Mouse (Mus musculus) heart, adult 2 months (tissue): ENCODE results near the gene Jpt2. TPM values are rescaled to one million over a fixed set of nuclear protein-coding genes. Genes with fewer than 3 reads are reported as not detected.

Experiments used
- DNase-seq, 2 experiments: peaks; one replicate each; pipeline ENCODE4 v3.0.0; 2021
- H3K27ac ChIP-seq: fragments of 200-600 bp; 2 replicates; pipeline ENCODE4 v1.8.1; 2022
- H3K27me3 ChIP-seq: fragments of 200-500 bp; 2 replicates; pipeline ENCODE4 v1.6.1; 2012; ENCODE audit warnings: mild to moderate bottlenecking, low read length, inconsistent platforms, mixed read lengths; ENCODE audit not compliant: control insufficient read depth, insufficient read depth
- H3K36me3 ChIP-seq: fragments of 200-500 bp; 2 replicates; pipeline ENCODE4 v1.6.1; 2012; ENCODE audit warnings: low read length, inconsistent platforms; ENCODE audit not compliant: control insufficient read depth, insufficient read depth
- H3K4me1 ChIP-seq: fragments of 200-500 bp; 2 replicates; pipeline ENCODE4 v1.6.1; 2011; ENCODE audit warnings: low read length; ENCODE audit not compliant: control insufficient read depth, insufficient read depth
- H3K4me3 ChIP-seq: fragments of 200-600 bp; 2 replicates; pipeline ENCODE4 v1.8.1; 2022
- H3K79me2 ChIP-seq: fragments of 200-500 bp; replicated peaks from 2 replicates; pipeline ENCODE4 v1.6.1; 2012; ENCODE audit warnings: mild to moderate bottlenecking, inconsistent platforms, low read length, moderate library complexity, mixed read lengths; ENCODE audit not compliant: control insufficient read depth, insufficient read depth
- H3K9ac ChIP-seq: fragments of 200-500 bp; 2 replicates; pipeline ENCODE4 v1.6.1; 2012; ENCODE audit warnings: low read depth, mild to moderate bottlenecking, control low read depth, inconsistent platforms, low read length, mixed read lengths
- CTCF ChIP-seq: fragments of 200-600 bp; IDR thresholded peaks from 2 replicates; pipeline ENCODE4 v1.8.1; 2022; ENCODE audit warnings: antibody characterized with exemption, mild to moderate bottlenecking, moderate library complexity
- EP300 ChIP-seq: fragments of 200-500 bp; IDR thresholded peaks from 2 replicates; pipeline ENCODE4 v1.6.1; 2011; ENCODE audit warnings: low read depth, low read length, control low read depth; ENCODE audit not compliant: insufficient read depth
- POLR2A ChIP-seq: fragments of 200-500 bp; IDR thresholded peaks from 2 replicates; pipeline ENCODE4 v1.6.1; 2011; ENCODE audit warnings: mild to moderate bottlenecking, low read depth, low read length, control low read depth; ENCODE audit not compliant: insufficient read depth
- WGBS: fragments of 180-500 bp; shearing (Covaris S2); methylation state at CpG from one replicate; pipeline ENCODE4 v1.1.7; 2018; 5-methylcytosine and 5-hydroxymethylcytosine counted together
- intact Hi-C: fragments of 180-260 bp; cut with DNase I; formaldehyde crosslinking; loops from one replicate; pipeline ENCODE4 v1.15.1; 2025
- polyA plus RNA-seq: library from polyadenylated mRNA; depleted of rRNA; stranded (reverse); fragments of >200 nt; gene quantifications from 2 replicates; pipeline ENCODE4 v1.2.3, GENCODE M21; 2012
- total RNA-seq, 2 experiments: library from RNA; stranded (reverse); gene quantifications; 2 replicates each; pipeline ENCODE4 v1.2.3; 2021

Jpt2 gene
- total and polyA plus RNA-seq, 3 experiments = 4.3 to 9.2 (median 9.2) TPM

DNA sequence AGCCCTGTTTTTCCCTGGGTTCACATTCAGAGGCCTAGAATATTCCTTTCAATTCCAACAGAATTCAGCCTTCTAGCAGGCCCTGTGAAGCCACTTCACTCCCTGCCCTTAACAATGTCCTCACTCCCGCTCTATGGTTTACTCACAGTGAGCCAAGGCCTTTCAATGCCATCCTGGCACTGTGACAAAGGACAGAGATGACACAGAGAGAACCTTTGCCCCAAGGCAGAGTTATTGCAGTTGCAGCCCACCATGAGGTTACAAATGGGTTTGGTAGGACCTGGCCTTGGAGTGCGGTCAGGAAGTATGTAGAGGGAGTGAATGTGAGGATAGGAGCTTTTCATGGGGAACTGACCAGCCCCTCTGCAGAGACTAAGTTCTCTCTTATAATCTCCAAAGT lies 52.9 kb downstream of the Jpt2 start:
- no peaks in the 10 kb centered on the region for H3K79me2 ChIP-seq
- H3K27me3 ChIP-seq = no peaks in the 10 kb centered on the region
- no peak overlapping the region for H3K27ac ChIP-seq
- no peak overlapping the region for H3K4me3 ChIP-seq
- 91% methylated on average over 2 of the region's 2 CpGs for WGBS
- TF ChIP-seq CTCF (no peak), EP300 (no peak), POLR2A (no peak)
- no peaks in the 10 kb centered on the region for H3K36me3 ChIP-seq
- intact Hi-C loops = no loop called here
- H3K4me1 ChIP-seq = no peaks in the 10 kb centered on the region
- no peak overlapping the region for H3K9ac ChIP-seq
- no peak for DNase-seq

- WGBS = 90% methylated on average over 9 of the region's 9 CpGs
Observed at GRCm38 (mm10) chr17:24903767-24904166, 56.7 kb downstream of the Jpt2 start.

GRCm38 (mm10) chr17:24902671-24903474 lies 57.6 kb downstream of the Jpt2 start:
- no peaks in the 10 kb centered on the region for H3K79me2 ChIP-seq
- no peak overlapping the region for H3K9ac ChIP-seq
- intact Hi-C loops = no loop called here
- no peak overlapping the region for H3K4me3 ChIP-seq
- no peak overlapping the region for H3K27ac ChIP-seq
- WGBS = 71% methylated on average over 9 of the region's 9 CpGs
- DNase-seq = no peak
- H3K27me3 ChIP-seq = no peaks in the 10 kb centered on the region
- H3K36me3 ChIP-seq = no peaks in the 10 kb centered on the region
- peaks cover 2% of the 10 kb centered on the region for H3K4me1 ChIP-seq
- TF ChIP-seq CTCF (peak; percentile 63), POLR2A (no peak)

More at GRCm38 (mm10) chr17:24903767-24904166, 56.7 kb downstream of the Jpt2 start:
- Histone ChIP-seq H3K36me3 (no peaks in the 10 kb centered on the region), H3K27me3 (no peaks in the 10 kb centered on the region), H3K4me1 (peaks cover under 1% of the 10 kb centered on the region), H3K79me2 (no peaks in the 10 kb centered on the region), H3K9ac (no peak overlapping the region), H3K27ac (no peak overlapping the region), H3K4me3 (no peak overlapping the region)
- intact Hi-C loops = no loop called here
- TF ChIP-seq EP300 (no peak), POLR2A (no peak), CTCF (no peak)
- no peak for DNase-seq

GRCm38 (mm10) chr17:24902124-24902523 lies 58.4 kb downstream of the Jpt2 start:
- Histone ChIP-seq H3K27me3 (no peaks in the 10 kb centered on the region), H3K36me3 (no peaks in the 10 kb centered on the region), H3K4me1 (peaks cover 2% of the 10 kb centered on the region), H3K79me2 (no peaks in the 10 kb centered on the region), H3K27ac (no peak overlapping the region), H3K4me3 (no peak overlapping the region), H3K9ac (no peak overlapping the region)
- no peak for DNase-seq
- intact Hi-C loops = no loop called here
- WGBS = 91% methylated on average over 5 of the region's 5 CpGs
- TF ChIP-seq POLR2A = no peak
- no peak for TF ChIP-seq CTCF
- no peak for TF ChIP-seq EP300

- no peaks in the 10 kb centered on the region for H3K36me3 ChIP-seq
- WGBS = 98% methylated on average over 6 of the region's 6 CpGs
- H3K9ac ChIP-seq = no peak overlapping the region
- H3K4me3 ChIP-seq = no peak overlapping the region
- H3K79me2 ChIP-seq = no peaks in the 10 kb centered on the region
- intact Hi-C loops = no loop called here
- H3K4me1 ChIP-seq = peaks cover 3% of the 10 kb centered on the region
- no peaks in the 10 kb centered on the region for H3K27me3 ChIP-seq
- no peak for DNase-seq
- no peak for TF ChIP-seq EP300
- no peak for TF ChIP-seq CTCF
- no peak for TF ChIP-seq POLR2A
- no peak overlapping the region for H3K27ac ChIP-seq
Observed at GRCm38 (mm10) chr17:24900014-24900413, 60.5 kb downstream of the Jpt2 start.

- WGBS = 56% methylated on average over 5 of the region's 5 CpGs
- H3K27ac ChIP-seq = peak overlapping the region; percentile 46
- intact Hi-C loops = no loop called here
- H3K4me1 ChIP-seq = peaks cover 3% of the 10 kb centered on the region
- peak; percentile 46 to 70 for DNase-seq
- no peaks in the 10 kb centered on the region for H3K79me2 ChIP-seq
- TF ChIP-seq EP300 = peak; percentile 48; the same call in 1 of the 2 replicates
- peak; percentile 7; the same call in 1 of the 2 replicates for TF ChIP-seq CTCF
- TF ChIP-seq POLR2A = no peak
- no peaks in the 10 kb centered on the region for H3K36me3 ChIP-seq
- no peak overlapping the region for H3K9ac ChIP-seq
- no peak overlapping the region for H3K4me3 ChIP-seq
- H3K27me3 ChIP-seq = no peaks in the 10 kb centered on the region
Observed at GRCm38 (mm10) chr17:24899153-24899552, 61.3 kb downstream of the Jpt2 start.
